Mouse (Mus musculus) urinary bladder, postnatal 25 days (tissue): ENCODE data around the gene Grik3.

Experiments
- DNase-seq: peaks from one replicate; pipeline ENCODE4 v3.0.0; 2022; ENCODE audit warnings: low spot score

Gene Grik3

DNA sequence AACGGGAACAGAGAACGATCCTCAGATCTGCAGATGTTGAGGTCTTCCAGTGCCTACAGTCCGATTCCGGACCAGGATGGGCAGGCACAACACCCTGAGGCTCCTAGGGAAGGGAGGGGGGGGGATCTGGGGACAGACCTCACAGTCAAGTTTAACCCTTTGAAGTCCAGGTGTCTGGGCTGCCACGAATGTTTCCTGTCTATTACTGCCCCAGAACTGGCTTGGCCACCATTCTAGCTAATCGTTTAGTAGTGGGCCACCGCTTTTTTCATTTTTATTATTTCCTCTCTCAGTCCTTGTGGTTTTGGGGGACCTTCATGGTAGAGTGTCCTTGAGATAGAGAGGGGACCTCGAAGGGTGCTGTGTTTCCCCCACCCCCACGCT, 1.6 kb downstream of the Grik3 start:
- DNase-seq: no peak

DNA sequence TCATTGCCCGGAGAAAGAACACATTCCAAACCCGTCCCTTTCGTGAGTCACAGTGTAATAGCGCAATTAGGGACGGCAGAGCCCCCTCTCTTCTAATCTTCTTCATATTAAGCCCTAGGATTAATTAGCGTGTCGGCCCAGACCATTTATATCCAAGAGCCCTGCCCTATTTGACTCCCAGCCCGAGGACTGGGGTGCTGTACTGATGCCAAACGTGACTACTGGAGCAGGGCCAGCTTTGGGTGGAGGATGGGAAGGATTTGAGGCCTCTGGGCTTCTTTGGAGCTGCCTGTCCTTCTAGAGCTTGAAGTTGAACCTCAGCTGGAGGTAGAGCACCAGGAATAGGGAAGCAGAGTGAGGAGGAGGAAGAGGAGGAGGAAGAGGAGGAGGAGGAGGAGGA, 2.2 kb downstream of the Grik3 start:
- DNase-seq: no peak

DNA sequence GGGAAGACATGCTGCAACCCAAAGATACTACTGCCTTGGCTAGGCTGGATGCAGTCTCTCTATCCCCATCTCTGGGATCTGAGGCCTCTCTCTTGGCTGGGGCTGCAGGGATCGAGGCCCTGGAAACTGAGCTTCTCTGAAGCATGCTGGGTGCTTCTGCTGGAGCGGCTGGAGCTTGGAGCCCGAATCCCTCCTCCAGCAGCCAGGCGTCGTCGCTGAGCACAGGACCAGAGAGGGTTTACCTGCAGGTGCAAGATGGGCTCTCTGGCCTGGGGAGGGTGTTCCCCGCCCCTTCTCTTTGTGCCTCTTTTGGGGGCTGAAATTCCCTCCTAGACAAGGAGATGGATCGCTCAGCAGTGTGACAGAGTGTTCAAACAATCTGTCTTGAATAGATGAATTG, 2.6 kb downstream of the Grik3 start:
- DNase-seq: no peak

DNA sequence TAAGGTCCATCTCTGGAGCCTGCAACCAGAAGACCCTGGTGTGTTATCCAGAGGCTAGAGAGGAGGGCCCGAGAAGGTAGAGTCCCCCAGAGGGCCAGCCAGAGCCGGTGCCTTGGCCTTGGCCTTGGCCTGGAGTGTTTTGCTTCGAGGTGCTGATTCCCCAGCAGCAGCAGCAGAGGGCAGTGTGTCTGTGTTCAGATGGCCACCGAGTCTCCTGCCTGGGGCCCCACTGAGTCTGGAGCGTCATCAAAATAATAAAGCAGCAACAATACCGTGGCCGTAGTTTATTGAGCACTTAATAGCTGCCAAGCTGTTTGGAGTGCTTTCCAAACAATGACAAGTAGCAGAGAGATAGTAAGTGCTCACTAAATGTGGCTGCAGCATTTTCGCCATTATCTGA, 5.0 kb downstream of the Grik3 start:
- no peak for DNase-seq

DNA sequence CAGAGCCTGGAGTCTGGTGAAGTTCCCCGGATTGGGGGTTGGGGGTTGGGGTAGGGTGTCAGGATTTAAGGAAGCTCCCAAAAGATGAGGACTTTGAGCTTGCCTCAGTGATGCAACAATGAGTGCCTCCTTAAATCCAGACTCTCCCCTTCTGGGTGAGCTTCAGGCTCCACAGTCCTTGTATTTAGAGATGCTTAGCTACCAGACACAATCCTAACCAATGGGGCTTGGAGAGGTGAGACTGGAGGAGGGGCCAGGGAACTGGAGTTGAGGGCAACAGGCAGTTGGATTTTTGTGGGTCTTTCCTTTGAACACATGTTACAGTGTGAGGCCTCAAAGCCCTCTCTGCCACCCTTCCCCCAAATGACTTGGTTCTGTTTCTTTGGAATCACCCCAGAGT, 6.5 kb downstream of the Grik3 start:
- DNase-seq: no peak

DNA sequence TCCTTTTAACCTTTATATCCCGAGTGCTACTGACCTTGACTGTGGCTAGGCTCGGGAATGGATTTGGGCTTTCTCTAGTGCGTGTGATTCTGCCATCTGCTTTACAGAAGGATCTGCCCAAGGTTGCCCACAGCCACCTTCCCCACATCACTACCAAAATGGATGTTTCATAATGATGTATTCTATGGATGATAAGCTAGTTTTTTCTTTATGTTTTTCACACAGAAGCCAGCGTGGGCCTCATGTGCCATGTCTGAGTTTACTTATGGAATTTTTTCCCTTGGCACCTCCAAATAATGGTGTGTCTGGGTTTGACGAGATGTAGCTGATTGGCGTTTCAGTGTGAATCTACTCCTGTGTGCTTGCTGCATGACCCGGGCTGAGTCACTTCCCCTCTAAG, 7.0 kb downstream of the Grik3 start:
- no peak for DNase-seq

DNA sequence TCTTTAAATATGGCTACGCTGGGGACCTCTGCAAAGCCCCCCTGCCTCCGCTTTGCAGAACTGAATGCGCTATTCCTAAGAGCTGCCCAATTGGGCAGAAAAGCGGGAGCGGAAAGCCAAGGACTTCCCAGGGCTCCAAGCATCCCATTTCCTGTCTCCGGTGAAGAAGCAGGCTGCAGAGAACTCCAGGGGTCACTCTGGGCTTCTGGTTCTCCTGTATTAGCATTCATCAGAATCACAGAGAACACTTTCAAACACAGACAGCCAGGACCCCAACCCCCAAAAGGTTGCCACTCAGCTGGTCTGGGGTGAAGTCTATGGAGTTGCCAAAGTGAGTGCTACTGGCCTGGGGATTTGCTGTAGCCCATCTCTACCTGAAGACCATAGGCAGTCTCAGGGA, 8.4 kb downstream of the Grik3 start:
- no peak for DNase-seq

DNA sequence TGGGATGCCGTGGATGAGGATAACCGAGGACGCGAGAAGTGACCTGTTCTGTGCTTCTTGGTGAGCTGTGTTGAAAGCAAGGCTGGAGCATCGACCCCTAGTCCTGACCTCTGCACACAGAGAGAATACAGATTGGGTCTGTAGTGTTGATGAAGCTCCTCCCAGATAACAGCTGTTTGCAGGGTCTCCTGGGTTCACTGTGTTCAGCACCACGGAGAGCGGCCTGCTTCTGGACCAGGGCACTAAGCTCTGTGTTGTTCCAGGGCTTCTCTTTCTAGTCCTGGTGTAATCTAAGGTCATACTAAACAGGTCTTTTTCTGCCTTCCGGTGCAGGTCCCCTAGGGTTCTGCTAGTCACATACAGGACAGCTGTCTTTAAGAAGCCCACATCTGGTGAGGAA, 12.4 kb downstream of the Grik3 start:
- DNase-seq: no peak

DNA sequence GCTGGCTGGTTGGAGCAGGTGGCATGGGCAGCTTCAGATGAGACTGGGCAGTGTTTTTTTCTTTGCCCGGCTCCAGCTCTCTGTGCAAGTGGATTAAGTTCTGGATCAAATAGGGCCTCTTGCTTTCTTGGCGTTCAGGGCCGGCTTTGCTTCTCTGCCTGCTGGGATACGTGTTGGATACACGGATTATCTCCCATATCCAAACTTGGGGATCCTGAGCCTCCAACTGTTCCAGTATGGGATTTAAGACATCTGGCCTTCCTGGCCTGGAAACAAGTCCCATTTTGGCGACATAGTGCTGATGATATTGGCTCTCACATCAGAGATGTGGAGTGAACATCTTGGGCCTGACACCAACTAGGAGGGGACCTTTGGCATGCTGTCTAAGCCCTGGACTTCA, 21.9 kb downstream of the Grik3 start:
- no peak for DNase-seq

DNA sequence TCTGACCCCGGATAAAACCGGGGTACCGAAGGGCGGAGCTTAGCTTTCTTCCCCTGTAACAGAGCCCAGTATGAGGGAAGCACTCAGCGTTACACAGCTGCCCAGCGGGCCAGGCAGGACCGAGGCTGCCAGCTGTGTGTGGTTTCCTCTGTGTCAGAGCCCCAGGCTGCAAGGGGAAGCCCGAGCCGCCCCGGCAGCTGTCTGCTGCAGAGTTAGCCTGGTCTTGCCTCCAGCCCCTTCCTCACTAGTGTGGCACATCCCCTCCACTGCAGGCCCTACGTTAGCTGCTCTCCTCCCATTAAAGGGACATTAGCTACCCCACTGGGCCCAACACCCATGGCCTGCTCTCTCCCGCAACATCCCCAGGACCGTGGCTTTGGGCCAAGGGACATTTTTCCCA, 25.1 kb downstream of the Grik3 start:
- DNase-seq: no peak

DNA sequence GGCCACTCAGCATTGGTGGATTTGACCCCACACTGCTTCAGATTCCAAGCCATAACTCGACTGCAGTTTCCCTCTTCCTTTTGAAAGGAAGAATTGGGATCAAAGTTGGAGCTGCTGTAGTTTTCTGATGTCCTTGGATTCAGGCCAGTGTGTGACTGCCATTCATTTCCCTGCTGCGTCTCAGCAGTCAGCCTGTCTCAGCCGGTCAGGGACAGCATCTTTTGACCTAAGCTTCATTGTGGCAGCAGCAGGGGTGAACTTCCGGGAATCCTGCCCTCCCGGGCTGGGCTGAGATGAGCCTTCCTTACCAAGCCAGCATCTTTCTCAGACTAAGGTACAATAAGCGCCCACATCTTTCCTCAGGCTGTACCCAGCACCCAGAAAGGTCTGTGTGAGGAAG, 26.1 kb downstream of the Grik3 start:
- no peak for DNase-seq

DNA sequence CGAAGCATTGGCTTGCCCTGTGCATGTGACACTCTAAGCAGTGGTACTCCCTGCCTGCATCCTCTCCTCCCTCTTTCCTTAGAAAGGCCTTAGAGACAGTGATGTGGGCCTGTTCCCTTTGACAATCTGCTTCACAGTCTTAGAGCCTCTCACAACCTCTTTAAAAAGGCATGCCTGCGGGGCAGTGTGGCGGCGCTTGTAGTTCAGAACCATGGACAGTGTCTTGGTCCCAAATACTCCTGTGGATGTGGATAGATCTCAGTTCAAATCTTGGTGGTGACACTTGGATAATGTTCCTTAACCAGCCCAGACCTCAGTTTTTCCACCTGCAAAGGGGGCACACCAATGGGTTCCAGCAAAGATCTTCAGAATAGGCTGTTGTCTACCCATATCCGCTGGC, 28.4 kb downstream of the Grik3 start:
- DNase-seq: no peak

DNA sequence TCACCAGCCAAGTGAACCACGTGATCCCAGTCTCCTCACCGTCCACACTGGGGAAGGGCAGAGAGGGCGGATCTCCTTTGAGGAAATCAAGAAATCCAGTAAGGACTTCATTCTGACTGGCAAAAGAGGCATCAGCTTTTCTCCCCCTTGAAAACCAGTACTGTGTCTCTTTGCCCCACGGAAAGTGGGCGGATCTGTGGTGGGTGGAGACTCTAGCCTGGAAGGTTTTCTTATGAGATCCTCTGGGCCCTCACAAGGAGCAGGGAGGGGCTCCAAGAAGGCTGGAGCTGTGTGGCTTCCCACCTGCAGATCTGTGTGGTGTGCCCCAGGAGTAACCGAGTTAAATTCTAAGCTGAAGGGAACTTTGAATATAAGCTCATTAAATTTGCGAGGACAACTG, 32.4 kb downstream of the Grik3 start:
- no peak for DNase-seq

DNA sequence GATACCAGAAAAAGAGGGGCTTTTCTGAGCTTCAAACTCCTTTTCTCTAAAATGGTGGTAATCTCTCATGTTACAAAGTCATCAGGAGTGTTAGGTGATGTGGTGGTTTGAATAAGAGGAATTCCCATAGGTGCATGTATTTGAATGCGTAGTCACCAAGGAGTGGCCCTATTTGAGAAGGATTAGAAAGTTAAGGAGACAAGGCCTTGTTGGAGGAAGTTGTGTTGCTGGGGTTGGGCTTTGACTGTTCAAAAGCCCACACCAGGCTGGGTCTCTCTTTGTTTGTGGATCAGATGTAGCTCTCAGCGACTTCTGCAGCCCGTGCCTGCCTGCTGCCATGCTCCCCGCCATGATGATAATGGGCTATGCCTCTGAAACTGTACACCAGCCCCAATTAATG, 34.8 kb downstream of the Grik3 start:
- no peak for DNase-seq

DNA sequence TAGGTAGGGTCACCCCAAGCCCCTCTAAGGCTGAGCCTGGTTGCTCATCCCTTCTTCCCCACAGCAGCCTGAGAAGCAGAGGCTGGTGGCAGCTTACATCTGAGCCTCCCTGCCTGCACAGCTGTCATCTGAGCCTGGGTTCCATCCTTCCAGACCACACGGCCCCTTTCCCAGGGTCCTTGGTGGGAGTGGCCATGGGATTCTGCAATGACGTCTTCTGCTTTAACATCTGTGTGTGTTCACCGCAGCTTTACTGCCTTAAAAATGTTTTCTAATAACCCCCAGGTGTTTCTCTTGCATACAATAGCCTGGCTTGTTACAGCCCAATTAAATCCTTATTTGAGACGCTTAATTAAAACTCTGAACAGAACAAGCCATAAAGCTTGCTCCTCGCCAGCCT, 35.9 kb downstream of the Grik3 start:
- DNase-seq: no peak

DNA sequence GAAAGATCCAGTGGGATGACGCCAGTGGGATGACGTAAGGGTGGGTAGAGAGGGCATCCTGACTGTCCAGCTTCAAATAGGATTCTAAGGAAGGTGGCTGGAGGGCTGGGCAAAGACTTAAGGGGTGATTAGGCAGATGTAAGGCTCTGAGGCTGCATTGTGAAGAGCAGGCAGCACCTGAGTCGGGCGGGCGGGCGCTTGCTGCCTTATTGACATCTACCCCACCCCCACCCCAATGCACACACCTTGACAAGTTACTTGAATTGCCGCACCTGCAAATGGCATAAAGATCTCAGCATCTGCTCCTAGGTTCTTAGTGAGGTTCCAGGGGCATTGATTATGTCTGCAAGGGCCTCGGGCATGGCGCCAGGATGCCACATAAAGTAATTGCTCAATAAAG, 43.5 kb downstream of the Grik3 start:
- DNase-seq: no peak

DNA sequence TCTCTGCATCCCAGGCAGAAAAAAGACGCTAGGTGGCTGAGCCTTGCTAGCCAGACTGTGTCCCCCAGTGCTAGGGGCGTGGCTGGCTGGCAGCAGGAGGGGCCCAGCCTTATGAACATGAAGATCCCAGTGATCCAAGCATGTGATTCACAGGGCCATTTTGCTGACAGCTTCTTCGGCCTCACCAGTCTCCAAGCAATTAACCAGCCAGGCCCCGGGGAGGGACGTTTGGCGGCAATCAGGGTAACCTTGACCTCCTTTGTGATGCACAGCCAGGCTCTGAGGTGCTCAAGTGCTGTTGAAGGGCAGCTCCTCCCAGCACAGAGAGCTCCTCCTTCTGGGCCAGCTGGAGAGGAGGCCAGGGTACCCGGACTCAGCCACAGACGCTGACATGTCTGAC, 43.9 kb downstream of the Grik3 start:
- DNase-seq: no peak

DNA sequence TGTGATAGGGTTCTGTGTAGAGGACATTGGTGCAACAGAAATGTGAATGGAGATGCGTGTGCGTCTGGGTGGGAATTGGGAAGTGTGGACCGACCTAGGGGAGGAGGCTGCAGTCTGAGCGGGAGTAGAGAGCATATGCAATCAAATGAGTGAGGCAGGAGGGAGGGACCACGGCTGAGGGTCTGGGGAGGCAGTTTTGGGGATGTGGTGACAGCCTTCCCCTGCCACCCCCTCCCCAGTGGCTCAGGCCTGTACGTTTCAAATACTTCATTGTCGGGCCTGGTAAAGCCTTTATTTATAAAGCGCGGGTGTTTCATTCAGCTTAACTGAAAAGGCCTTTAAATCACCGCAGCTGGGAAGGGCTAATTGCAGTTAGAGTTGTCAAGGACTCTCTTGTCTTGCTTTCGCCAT, 44.5 kb downstream of the Grik3 start:
- DNase-seq: no peak

DNA sequence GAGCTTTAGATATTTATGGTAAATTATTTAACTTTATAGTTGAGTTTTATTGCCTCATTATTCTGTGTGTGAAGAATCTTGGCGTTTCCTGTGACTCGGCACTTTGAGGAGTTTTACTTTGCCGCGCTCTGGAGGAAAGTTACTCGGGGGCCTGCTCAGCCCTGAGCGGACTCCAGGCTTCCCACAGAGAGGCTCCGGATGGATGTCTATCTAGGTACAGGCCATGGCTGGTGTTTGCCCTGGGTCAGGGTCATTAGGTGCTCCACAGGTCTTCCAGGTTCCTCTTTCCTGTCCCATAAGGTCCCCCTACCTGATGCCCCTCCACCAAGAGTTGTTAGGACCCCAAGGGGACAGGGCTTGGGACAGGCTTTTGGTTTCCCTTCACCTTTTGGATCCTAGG, 45.0 kb downstream of the Grik3 start:
- DNase-seq: no peak

DNA sequence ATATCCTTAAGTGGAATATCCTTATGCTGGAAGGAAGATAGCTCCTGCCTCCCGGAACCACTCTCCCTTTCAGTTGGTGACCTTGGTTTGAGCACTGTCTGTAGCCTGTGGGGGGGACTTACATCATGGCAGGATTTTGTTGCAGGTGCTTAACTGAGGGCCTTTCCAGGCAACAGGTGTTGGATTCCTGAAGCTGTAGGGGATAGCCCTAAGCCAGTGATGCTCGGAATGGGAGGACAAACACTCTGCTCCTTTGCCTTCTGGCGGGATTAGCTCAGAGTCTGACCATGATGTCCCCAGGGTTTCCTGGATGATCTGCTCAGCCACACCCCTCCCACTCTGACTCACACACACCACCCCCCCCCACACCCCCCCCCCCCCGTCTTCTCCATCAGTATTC, 45.5 kb downstream of the Grik3 start:
- no peak for DNase-seq

DNA sequence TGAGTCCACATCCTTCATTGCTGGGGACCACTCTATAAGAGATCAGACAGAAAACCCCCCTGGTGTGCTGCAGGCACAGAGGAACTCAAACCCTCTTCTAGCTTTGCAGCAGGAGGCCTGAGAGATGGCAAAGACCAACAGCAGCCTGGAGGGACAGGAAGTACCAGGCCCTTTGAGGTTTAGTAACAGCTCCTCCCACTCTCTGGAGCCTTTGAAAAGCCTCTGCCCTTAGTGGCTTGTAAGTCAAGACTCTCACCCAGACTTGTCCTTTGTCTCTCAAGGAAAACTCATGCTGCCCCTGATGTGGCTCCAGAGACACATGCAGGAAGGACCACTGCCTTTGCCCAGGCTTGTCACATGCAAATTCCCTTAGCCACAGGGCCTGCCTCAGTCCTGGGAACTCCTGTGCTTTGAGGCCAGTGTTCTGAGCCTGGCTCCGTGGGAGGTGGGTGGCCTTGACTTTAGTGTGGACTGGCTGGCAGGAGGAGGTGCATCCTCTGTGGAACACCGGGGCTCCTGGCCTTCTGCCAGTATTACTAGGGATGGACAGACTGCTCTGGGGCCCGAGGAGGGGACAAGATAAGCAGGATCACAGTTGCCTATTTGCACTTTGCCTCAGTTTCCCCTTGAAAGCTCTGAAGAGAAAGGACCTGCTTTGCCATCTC, 47.9 kb downstream of the Grik3 start:
- no peak for DNase-seq

DNA sequence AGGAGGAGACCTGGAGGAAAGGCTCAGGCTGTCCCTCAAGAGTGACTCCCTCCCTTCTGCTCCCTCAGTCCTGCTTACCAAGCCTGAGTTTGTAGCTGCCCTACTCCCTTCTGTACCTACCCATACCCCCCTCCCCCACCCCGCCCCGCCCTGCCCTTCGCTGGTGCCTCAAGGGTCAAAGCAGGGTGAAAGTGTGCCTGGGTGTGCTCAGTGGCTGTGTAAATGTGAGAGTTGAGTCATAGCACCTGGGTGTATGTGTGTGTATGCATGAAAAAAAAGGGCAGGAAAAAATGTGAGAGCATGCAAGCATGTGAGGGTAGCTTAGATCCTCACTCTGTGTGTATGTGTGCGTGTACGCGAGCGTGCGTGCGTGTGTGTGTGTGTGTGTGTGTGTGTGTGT, 49.1 kb downstream of the Grik3 start:
- DNase-seq: no peak

DNA sequence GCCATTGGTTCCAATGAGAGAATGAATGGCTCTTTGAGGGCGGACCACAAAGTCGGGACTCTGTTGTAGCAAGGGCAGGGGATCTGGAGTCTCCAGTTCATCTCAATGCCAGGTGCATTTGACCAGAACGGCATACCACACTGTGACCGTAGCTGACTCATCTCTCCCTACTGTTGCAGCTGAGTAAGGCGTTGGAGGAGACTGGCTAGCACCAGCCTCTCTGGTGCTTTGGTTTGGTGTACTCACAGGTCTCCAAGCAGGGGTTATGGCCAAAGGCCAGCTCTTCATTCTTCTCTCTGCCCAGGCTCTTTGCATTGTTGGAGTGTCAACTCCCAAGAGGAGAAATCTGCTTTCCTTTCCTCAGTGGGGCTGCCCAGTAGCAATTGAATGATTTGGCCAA, 52.7 kb downstream of the Grik3 start:
- no peak for DNase-seq

DNA sequence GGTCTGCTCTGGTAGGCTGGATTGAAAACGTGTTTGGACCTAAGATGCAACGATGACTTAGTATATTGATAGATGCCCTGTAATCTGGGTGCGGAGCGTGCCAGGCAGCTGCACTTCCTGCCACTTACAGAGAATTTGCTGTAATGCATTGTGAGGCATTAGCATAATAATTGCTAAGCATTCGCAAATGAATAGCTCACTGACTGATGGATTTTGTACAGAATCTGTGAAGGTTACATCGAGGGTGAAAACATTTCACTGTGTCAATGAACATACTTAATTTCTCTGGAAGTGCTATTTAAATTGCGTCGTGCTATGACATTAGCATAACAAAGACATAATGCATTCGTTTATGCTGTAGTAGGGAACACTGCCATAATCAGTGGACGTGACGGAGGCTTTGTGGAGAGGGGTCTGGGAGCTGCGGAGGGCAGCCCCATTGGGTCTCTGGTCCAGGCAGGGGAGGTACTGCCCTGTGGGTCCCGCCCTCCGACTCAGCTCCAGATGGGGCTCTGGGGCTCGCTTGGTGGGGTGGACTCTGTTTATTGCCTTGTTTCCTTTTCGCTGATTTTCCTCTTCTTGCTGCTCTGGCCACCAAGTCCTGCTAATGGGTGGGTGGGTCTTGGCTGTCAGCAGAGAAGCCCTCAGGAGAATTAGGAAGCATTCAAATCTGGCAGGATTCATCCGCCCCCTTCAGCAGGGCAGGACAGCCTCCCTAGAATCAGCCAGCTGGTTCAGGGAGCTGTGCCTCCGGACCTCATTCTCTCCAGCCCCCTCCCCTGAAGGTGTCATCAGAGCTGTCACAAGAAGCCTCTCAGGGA, 54.7 kb downstream of the Grik3 start:
- no peak for DNase-seq
